Mouse (Mus musculus) kidney, postnatal 4 days (tissue): ENCODE data around the gene Psmb7.

Experiments used
- DNase-seq, 2 experiments: peaks; one replicate each; pipeline ENCODE4 v3.0.0; 2021; ENCODE audit warnings: mixed read lengths in 2 of 2

The Psmb7 gene

GRCm38 (mm10) chr2:38542366-38542765 is 101.5 kb downstream of the Psmb7 start:
- no peak for DNase-seq

- DNase-seq = no peak
These were observed 102.3 kb downstream of the Psmb7 start for GRCm38 (mm10) chr2:38541570-38541969.

- no peak for DNase-seq
These were observed 102.8 kb downstream of the Psmb7 start for GRCm38 (mm10) chr2:38541101-38541500.

- no peak for DNase-seq
These were observed 103.2 kb downstream of the Psmb7 start for GRCm38 (mm10) chr2:38540666-38541065.

GRCm38 (mm10) chr2:38539677-38540076 is 104.2 kb downstream of the Psmb7 start:
- no peak for DNase-seq
